Mouse (Mus musculus) MN1 (cell line): Measurements from ENCODE around the gene Sphkap.

Experiments
- DNase-seq: peaks from one replicate; pipeline ENCODE4 v3.0.0-alpha.2; 2016; ENCODE audit warnings: low spot score

Sphkap gene

GRCm38 (mm10) chr1:83408021-83408464 is at the start of gene Sphkap:
Gene Sphkap (minus strand): TSS chr1:83408200.
- no peak for DNase-seq

GRCm38 (mm10) chr1:83451291-83451690 is 43.3 kb upstream of the Sphkap start:
- no peak for DNase-seq

- DNase-seq, result no peak
Observed at GRCm38 (mm10) chr1:83440422-83440821, 32.4 kb upstream of the Sphkap start.

- DNase-seq, result no peak
Observed at GRCm38 (mm10) chr1:83433932-83434331, 25.9 kb upstream of the Sphkap start.

GRCm38 (mm10) chr1:83429866-83430265 is 21.9 kb upstream of the Sphkap start:
- no peak for DNase-seq

GRCm38 (mm10) chr1:83407616-83408015 is 384 bp downstream of the Sphkap start:
- DNase-seq, result no peak

GRCm38 (mm10) chr1:83406882-83407549 is 984 bp downstream of the Sphkap start:
- DNase-seq, result no peak

GRCm38 (mm10) chr1:83401079-83401478 is 6.9 kb downstream of the Sphkap start:
- no peak for DNase-seq

- no peak for DNase-seq
Observed at GRCm38 (mm10) chr1:83396284-83396683, 11.7 kb downstream of the Sphkap start.

GRCm38 (mm10) chr1:83395559-83395958 is 12.4 kb downstream of the Sphkap start:
- DNase-seq, result no peak

GRCm38 (mm10) chr1:83389419-83389818 is 18.6 kb downstream of the Sphkap start:
- DNase-seq, result no peak

- no peak for DNase-seq
Observed at GRCm38 (mm10) chr1:83377404-83377803, 30.6 kb downstream of the Sphkap start.

GRCm38 (mm10) chr1:83366456-83366855 is 41.5 kb downstream of the Sphkap start:
- DNase-seq, result no peak

- no peak for DNase-seq
Observed at GRCm38 (mm10) chr1:83362168-83362567, 45.8 kb downstream of the Sphkap start.

GRCm38 (mm10) chr1:83346453-83346852 is 61.5 kb downstream of the Sphkap start:
- DNase-seq, result no peak

- DNase-seq, result no peak
Observed at GRCm38 (mm10) chr1:83345572-83345971, 62.4 kb downstream of the Sphkap start.

- no peak for DNase-seq
Observed at GRCm38 (mm10) chr1:83345069-83345468, 62.9 kb downstream of the Sphkap start.

- DNase-seq, result no peak
Observed at GRCm38 (mm10) chr1:83342726-83343250, 65.2 kb downstream of the Sphkap start.

GRCm38 (mm10) chr1:83339358-83339757 is 68.6 kb downstream of the Sphkap start:
- DNase-seq, result no peak

- DNase-seq, result no peak
Observed at GRCm38 (mm10) chr1:83316917-83317316, 91.1 kb downstream of the Sphkap start.

- DNase-seq, result no peak
Observed at GRCm38 (mm10) chr1:83315146-83315545, 92.9 kb downstream of the Sphkap start.

- no peak for DNase-seq
Observed at GRCm38 (mm10) chr1:83311607-83312295, 96.2 kb downstream of the Sphkap start.
